Mouse (Mus musculus): ENCODE data around the gene Gle1. TPM values are rescaled to one million over a fixed set of nuclear protein-coding genes. Genes with fewer than 3 reads are reported as not detected.

Gle1 gene
- polyA plus RNA-seq, 1 experiment, result 20.3 TPM

GRCm38 (mm10) chr2:29930506-29930905 is 4.7 kb upstream of the Gle1 start:
- Histone ChIP-seq H3K4me1 (ENCODE audit: control insufficient read depth, insufficient read depth, insufficient read length, low read length) (no peaks in the 10 kb centered on the region), H3K4me3 (ENCODE audit: insufficient read depth, low read depth, low read length) (no peak overlapping the region), H3K27ac (replicated peaks; ENCODE audit: low read depth, low read length) (no peak overlapping the region)

GRCm38 (mm10) chr2:29931194-29931593 is 4.0 kb upstream of the Gle1 start:
- peaks cover 4% of the 10 kb centered on the region; the same call in 1 of the 2 replicates for H3K4me1 ChIP-seq (ENCODE audit: control insufficient read depth, insufficient read depth, insufficient read length, low read length)
- no peak overlapping the region for H3K4me3 ChIP-seq (ENCODE audit: insufficient read depth, low read depth, low read length)
- no peak overlapping the region for H3K27ac ChIP-seq (replicated peaks; ENCODE audit: low read depth, low read length)

- Histone ChIP-seq H3K27ac (replicated peaks; ENCODE audit: low read depth, low read length) (no peak overlapping the region), H3K4me1 (ENCODE audit: control insufficient read depth, insufficient read depth, insufficient read length, low read length) (peaks cover 22% of the 10 kb centered on the region; the same call in 1 of the 2 replicates), H3K4me3 (ENCODE audit: insufficient read depth, low read depth, low read length) (no peak overlapping the region)
Measured at GRCm38 (mm10) chr2:29940073-29940472, 4.8 kb downstream of the Gle1 start.

GRCm38 (mm10) chr2:29940826-29941225 is 5.6 kb downstream of the Gle1 start:
- Histone ChIP-seq H3K4me3 (ENCODE audit: insufficient read depth, low read depth, low read length) (no peak overlapping the region), H3K4me1 (ENCODE audit: control insufficient read depth, insufficient read depth, insufficient read length, low read length) (peaks cover 25% of the 10 kb centered on the region; the same call in 1 of the 2 replicates), H3K27ac (replicated peaks; ENCODE audit: low read depth, low read length) (no peak overlapping the region)

- peak overlapping the region; percentile 99 for H3K27ac ChIP-seq (replicated peaks; ENCODE audit: low read depth, low read length)
- peak overlapping the region; percentile 20 for H3K4me3 ChIP-seq (ENCODE audit: insufficient read depth, low read depth, low read length)
- peaks cover 20% of the 10 kb centered on the region; the same call in 1 of the 2 replicates for H3K4me1 ChIP-seq (ENCODE audit: control insufficient read depth, insufficient read depth, insufficient read length, low read length)
Measured at GRCm38 (mm10) chr2:29944723-29945122, 9.5 kb downstream of the Gle1 start.

GRCm38 (mm10) chr2:29948896-29949295 is 13.7 kb downstream of the Gle1 start:
- peaks cover 10% of the 10 kb centered on the region; the same call in 1 of the 2 replicates for H3K4me1 ChIP-seq (ENCODE audit: control insufficient read depth, insufficient read depth, insufficient read length, low read length)
- no peak overlapping the region for H3K4me3 ChIP-seq (ENCODE audit: insufficient read depth, low read depth, low read length)
- H3K27ac ChIP-seq (replicated peaks; ENCODE audit: low read depth, low read length), result no peak overlapping the region

- Histone ChIP-seq H3K4me3 (ENCODE audit: insufficient read depth, low read depth, low read length) (no peak overlapping the region), H3K4me1 (ENCODE audit: control insufficient read depth, insufficient read depth, insufficient read length, low read length) (peaks cover 4% of the 10 kb centered on the region), H3K27ac (replicated peaks; ENCODE audit: low read depth, low read length) (no peak overlapping the region)
Measured at GRCm38 (mm10) chr2:29961246-29961645, 26.0 kb downstream of the Gle1 start.

- Histone ChIP-seq H3K4me3 (ENCODE audit: insufficient read depth, low read depth, low read length) (peak overlapping the region; percentile 98), H3K4me1 (ENCODE audit: control insufficient read depth, insufficient read depth, insufficient read length, low read length) (peaks cover 13% of the 10 kb centered on the region), H3K27ac (replicated peaks; ENCODE audit: low read depth, low read length) (peak overlapping the region; percentile 91)
Measured at GRCm38 (mm10) chr2:29964354-29965249, 29.4 kb downstream of the Gle1 start.

GRCm38 (mm10) chr2:29965250-29965843 is 30.1 kb downstream of the Gle1 start, which contains the start of gene Sptan1:
Gene Sptan1, plus strand, starts transcription at chr2:29965560.
- H3K27ac ChIP-seq (replicated peaks; ENCODE audit: low read depth, low read length), result peak within 1 kb of the TSS; percentile 93
- H3K4me3 ChIP-seq (ENCODE audit: insufficient read depth, low read depth, low read length), result peak within 1 kb of the TSS; percentile 98
- H3K4me1 ChIP-seq (ENCODE audit: control insufficient read depth, insufficient read depth, insufficient read length, low read length), result peaks cover 20% of the 10 kb centered on the region

GRCm38 (mm10) chr2:29965906-29966305 is 30.7 kb downstream of the Gle1 start:
- H3K4me3 ChIP-seq (ENCODE audit: insufficient read depth, low read depth, low read length), result peak overlapping the region; percentile 98
- peaks cover 20% of the 10 kb centered on the region for H3K4me1 ChIP-seq (ENCODE audit: control insufficient read depth, insufficient read depth, insufficient read length, low read length)

GRCm38 (mm10) chr2:29966826-29967225 is 31.6 kb downstream of the Gle1 start:
- Histone ChIP-seq H3K27ac (replicated peaks; ENCODE audit: low read depth, low read length) (peak overlapping the region; percentile 67), H3K4me3 (ENCODE audit: insufficient read depth, low read depth, low read length) (peak overlapping the region; percentile 98), H3K4me1 (ENCODE audit: control insufficient read depth, insufficient read depth, insufficient read length, low read length) (peaks cover 26% of the 10 kb centered on the region)

More at GRCm38 (mm10) chr2:29965906-29966305, 30.7 kb downstream of the Gle1 start:
- peak overlapping the region; percentile 93 for H3K27ac ChIP-seq (replicated peaks; ENCODE audit: low read depth, low read length)

- Histone ChIP-seq H3K27ac (replicated peaks; ENCODE audit: low read depth, low read length) (no peak overlapping the region), H3K4me1 (ENCODE audit: control insufficient read depth, insufficient read depth, insufficient read length, low read length) (peaks cover 31% of the 10 kb centered on the region), H3K4me3 (ENCODE audit: insufficient read depth, low read depth, low read length) (peak overlapping the region; percentile 36)
Measured at GRCm38 (mm10) chr2:29967768-29968167, 32.5 kb downstream of the Gle1 start.

- Histone ChIP-seq H3K27ac (replicated peaks; ENCODE audit: low read depth, low read length) (peak overlapping the region; percentile 4), H3K4me3 (ENCODE audit: insufficient read depth, low read depth, low read length) (peak overlapping the region; percentile 6; the same call in 1 of the 2 replicates), H3K4me1 (ENCODE audit: control insufficient read depth, insufficient read depth, insufficient read length, low read length) (peaks cover 31% of the 10 kb centered on the region)
Measured at GRCm38 (mm10) chr2:29968638-29969037, 33.4 kb downstream of the Gle1 start.

- H3K4me1 ChIP-seq (ENCODE audit: control insufficient read depth, insufficient read depth, insufficient read length, low read length), result peaks cover 27% of the 10 kb centered on the region
- peak overlapping the region; percentile 69 for H3K27ac ChIP-seq (replicated peaks; ENCODE audit: low read depth, low read length)
- no peak overlapping the region for H3K4me3 ChIP-seq (ENCODE audit: insufficient read depth, low read depth, low read length)
Measured at GRCm38 (mm10) chr2:29971838-29972635, 36.8 kb downstream of the Gle1 start.

GRCm38 (mm10) chr2:29973525-29973924 is 38.3 kb downstream of the Gle1 start:
- Histone ChIP-seq H3K4me1 (ENCODE audit: control insufficient read depth, insufficient read depth, insufficient read length, low read length) (peaks cover 22% of the 10 kb centered on the region), H3K4me3 (ENCODE audit: insufficient read depth, low read depth, low read length) (no peak overlapping the region), H3K27ac (replicated peaks; ENCODE audit: low read depth, low read length) (peak overlapping the region; percentile 32)

Data from brown adipose tissue, adult 24 weeks (tissue).